Mouse (Mus musculus): ENCODE measurements at regions not wholly inside any gene's neighbourhood (a gene's known extent, or its start where the extent isn't known, plus 50 kb on each side); places are given as distances from the start of the nearest gene placed in this dataset.

GRCm38 (mm10) chr1:81897241-81897640, 335.7 kb upstream of the Gm9747 start:
- TF ChIP-seq EP300 (IDR thresholded peaks at IDR 0.05; ENCODE audit: low read length) (no peak), ELF1 (IDR thresholded peaks at IDR 0.05; ENCODE audit: low read depth, low read length) (no peak), CTCF (conservative IDR thresholded peaks at IDR 0.05 in 1 of 2, IDR thresholded peaks at IDR 0.05 in 1 of 2; ENCODE audit: low read depth in 2 of 2, low read length in 2 of 2) (no peak), RAD21 (IDR thresholded peaks at IDR 0.05; ENCODE audit: low read depth, low read length) (no peak), POLR2A (IDR thresholded peaks at IDR 0.05; ENCODE audit: low read depth, low read length) (no peak), CHD2 (IDR thresholded peaks at IDR 0.05; ENCODE audit: low read length) (no peak), TBP (conservative IDR thresholded peaks at IDR 0.05; ENCODE audit: low read depth, low read length) (no peak), NELFE (IDR thresholded peaks at IDR 0.05; ENCODE audit: low read depth, low read length) (no peak), MAX (IDR thresholded peaks at IDR 0.05; ENCODE audit: low read length) (no peak), ETS1 (conservative IDR thresholded peaks at IDR 0.05; ENCODE audit: low read depth, low read length) (no peak)

Data from CH12.LX (cell line).